Mouse (Mus musculus): ENCODE data around the gene Grik2.
"Not testable (repeated sequence)": the region's sequence is repeated elsewhere in the genome, so short reads cannot be mapped to it uniquely, and the experiment has no call there.

The Grik2 gene

DNA sequence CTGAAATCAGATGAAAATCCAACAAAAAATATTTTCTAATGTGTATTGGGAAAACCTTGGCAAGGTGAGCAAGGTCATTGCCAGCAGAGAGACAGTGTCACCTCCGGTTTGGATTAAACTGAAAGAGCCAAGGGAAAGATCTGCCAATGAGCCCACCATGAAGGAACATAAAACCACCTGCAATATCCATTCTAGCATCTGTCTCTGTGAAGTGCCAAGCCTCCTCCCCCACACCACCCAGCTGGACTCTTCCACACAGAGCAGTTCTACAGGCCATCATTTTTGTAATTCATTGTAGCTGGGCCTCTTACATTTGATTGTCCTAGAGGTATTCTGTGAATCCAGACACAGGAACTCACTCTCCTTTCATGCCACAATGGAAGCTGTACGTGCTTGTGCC is 148.7 kb downstream of the Grik2 start:
- no peak for DNase-seq

DNA sequence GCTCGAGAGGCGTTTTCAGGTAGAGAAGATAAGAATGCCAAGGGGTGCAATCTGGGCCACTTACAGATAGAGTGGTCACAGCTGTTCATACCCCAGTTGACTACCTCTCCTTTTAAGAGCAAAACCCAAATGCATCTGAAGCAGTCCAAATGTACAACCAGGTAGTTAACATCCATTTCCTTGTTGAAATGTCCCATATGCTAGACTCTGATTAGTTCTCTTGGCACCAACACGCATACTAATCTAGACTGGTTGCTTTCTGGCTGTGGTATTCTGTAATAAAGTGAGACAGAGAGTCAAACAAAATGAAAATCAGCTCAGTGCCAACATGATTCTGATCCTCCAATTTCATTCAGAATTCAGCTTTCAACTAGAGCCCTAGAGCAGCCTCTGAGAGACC is 164.6 kb downstream of the Grik2 start:
- no peak for DNase-seq

DNA sequence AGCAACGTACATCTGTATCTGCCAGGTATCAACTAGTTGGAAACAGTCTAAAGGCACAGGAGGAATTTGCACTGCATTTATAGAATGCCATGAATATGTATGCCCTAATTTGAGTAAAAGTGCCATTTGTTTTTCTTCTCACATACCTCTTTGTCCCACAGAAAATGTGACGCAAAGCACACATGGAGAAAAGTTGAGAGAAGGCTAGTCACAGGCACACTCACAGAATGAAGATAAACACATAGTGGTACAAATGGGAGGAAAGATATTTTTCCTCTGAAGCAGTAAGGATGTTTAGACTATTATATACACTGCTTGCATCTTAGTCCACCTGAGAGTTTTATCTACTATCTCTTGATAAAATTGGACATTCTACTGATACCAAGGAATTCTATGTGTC is 190.9 kb downstream of the Grik2 start:
- no peak for DNase-seq

DNA sequence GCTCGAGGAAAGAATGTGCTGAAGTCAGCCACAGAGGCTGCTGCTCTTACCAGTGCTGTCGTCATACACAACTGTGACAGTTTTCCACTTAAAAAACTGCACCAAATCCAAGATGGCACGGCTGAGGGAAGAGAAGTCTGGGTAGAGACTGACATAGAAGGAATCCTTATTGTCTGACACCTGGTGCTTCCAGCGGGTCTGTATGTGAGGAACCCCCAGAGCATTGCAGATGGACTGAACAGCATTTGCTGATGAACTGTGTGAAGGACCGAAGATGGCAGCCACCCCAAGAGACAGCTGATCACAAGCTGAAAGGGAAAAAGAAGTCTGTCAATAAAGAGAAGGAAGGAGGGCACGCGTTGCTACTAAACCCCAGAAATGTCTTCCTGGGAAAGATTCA is 215.1 kb downstream of the Grik2 start:
- DNase-seq = no peak

DNA sequence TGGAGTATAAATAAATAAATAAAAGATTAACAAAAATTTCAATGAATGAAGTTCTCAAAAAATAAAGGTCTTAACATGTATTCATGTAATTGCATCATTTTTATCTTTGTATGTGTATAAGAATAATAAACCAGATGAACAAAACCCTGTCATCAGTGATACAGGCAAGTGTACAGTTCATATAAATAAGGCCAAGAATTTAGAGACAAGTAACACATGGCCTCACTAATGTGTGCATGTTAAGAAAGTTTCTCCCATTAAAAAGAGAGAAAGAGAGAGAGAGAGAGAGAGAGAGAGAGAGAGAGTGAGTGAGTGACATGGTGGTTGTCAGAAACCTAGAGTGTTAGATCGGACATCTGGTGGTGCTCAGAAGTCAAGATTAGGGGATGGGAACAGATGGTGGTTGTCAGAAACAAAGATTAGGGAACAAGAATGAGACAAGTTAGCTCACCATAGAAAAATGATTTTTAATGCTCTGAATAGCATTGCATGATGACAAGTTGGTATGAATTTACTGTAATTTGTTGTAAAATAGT is 228.6 kb downstream of the Grik2 start:
- DNase-seq = no peak

DNA sequence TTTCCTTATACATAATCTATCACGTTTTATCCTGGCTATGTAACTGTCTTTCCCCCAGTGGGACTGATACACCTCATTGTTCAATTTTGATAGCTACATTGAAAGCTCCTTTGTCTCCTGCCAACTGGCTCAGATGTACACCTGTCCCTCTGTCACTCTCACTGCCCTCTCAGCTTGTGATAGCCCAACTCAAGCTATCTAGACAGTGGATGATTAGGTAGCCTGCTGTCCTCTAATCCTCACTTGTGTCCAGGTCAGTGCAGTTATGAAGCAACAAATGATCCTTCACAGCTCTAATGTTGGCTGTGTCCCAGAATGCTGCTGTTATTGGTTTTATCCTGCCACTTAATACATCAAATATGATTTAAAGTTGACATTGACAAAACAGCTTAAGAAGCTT is 246.3 kb downstream of the Grik2 start:
- no peak for DNase-seq

DNA sequence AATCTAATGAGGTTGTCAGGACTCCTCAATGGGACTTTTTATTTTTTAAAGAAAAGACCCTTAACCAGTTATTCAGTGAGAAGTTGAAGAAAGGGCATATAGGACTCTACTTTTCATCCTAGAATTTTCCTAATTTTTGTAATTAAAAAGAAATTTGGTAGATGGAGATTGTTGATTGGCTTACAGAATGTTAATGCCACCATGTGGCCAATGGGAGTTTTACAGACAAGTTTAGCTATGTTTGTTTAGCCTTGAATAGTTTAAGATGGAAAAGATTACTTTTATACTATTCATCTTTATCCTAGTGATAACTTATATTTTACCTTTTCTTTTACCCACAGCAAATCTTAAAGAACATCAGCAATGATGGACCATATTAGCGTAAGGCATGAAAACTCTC is 268.8 kb downstream of the Grik2 start:
- DNase-seq = no peak

DNA sequence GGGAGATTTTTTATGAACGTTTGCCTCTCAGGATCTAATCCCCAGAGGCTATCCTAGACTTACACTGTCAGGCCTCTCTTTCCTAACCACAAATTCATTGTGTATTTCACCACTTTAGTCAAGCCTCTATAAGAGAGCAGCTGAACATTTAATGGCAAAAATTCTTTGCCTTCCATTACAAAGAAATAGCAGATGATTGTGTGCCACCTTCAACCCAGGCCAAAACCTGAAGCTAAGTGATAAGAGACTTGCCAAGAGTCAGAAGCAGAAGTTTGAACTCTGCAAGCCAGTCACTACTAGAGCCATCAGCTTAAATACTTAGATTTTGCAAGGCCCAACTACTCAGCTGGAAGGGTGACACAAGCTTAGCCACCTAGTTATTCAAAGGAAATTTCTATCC is 287.9 kb downstream of the Grik2 start:
- DNase-seq = no peak

DNA sequence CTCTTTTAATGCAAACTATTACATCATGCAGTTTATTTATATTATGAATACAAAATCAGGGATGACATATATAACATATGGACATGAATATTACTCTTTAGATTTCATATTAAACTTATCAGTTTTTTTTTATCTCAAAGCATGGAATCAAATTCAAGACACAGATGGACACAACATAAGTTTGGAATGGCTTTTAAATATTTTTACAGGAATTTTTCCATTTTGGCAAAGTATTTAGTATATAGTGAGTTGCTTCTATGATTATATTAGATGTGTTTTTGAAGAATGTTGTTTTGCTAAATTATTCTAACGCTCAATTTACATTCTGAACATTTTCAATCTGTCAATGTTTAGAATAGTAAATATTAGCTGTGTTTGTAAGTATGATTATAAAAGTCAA is 291.3 kb downstream of the Grik2 start:
- no peak for DNase-seq

DNA sequence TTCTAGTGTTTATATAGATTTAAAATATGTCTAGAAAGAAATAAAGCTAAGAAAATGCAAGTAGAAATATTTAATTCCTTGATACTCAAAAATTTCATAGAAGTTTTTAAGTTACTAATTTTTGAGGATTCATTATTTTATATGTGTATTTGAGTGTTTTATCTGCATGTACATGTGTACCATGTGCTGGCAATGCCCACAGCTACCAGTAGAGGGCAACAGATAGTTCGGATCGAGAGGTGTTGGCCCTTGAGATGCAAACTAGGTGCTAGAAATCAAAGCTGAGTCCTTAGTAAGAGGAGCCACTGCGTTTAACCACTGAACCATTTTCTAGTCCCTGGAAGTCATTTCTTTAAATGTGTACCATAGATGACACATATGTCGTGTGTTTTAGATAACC is 307.1 kb downstream of the Grik2 start:
- DNase-seq = no peak

DNA sequence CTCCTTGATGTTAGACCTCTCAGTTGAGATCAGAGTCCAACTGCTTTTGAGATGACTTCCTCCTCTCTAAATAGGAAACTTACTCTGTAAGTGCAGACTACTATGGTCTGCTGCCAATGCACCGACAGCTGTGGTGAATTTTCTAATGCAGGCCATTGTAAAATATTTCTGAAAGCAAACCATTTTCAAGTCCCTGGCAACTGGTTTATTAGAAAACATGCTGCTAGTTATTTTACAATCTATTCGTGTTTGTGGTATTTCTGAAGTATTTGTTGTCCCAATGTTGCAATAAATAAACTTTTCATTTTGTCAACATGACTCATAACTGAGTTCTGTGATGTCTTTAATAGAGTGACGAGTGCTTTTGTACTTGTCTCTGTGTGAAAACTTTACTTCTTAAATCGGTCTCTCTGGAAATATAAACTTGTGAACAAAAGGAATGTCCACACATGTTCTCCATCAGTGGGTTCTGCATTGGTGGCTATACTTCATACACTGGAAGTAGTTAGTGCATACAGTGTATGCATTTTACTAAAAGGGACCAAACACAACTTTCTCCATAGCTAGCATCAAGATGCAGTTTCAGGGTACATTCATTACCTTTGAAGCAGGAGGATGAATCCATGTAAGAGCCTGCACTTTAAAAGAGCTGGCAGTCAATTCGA is 308.3 kb downstream of the Grik2 start:
- no peak for DNase-seq

DNA sequence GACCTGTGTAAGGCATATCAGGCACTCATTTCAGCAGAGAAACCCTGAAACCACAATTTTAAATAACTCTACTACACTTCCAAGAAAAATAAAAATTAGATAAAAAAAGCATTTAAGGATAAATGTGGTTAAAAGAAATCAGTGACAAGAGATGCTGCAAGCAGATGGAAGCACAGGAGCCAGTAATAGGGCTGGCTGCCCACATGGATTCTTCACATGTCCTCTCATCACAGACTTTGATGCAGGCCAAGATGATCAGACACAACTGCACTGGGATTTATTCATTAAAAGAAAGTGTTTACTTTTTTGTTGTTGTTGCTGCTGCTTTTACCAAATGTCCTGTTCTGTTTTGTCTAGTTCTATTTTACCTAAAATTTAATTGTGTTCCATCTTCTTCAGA is 315.0 kb downstream of the Grik2 start:
- DNase-seq = no peak

DNA sequence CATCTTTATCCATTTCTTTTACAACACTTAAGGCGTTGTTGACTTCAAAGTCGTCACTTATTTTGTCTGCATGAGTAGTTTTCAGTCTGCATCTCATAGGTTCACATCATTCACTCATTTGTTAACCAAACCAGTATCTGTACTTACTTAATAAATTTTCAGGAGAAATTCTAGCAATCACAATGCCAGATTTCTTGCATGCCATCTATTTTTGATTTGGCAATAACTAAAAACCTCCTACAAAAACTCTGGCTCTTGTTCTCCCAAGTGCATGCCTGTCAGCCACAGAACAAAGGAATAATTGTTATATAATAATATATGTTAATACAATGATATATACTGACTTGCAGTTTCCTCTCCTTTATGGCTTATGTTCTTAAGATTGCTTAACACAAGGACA is 331.8 kb downstream of the Grik2 start:
- DNase-seq = no peak

DNA sequence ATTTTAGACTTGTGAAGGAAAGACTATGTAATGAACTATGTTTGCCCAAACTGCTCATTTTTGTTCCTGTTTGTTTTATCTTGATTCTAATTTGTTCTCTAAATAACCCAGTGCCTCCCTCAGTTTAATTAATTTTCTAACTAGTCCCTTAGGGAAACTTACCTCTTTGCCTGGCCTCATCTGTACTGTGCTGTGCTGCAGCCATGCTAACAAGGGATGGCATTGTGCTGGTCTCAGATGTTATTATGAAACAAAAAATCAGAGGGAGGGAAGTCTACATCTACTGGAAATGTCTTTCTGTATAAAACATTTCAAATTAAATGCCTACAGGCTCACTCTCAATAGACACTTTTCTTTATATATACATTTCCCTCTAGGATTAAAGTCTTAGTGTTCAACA is 335.0 kb downstream of the Grik2 start:
- DNase-seq = no peak

DNA sequence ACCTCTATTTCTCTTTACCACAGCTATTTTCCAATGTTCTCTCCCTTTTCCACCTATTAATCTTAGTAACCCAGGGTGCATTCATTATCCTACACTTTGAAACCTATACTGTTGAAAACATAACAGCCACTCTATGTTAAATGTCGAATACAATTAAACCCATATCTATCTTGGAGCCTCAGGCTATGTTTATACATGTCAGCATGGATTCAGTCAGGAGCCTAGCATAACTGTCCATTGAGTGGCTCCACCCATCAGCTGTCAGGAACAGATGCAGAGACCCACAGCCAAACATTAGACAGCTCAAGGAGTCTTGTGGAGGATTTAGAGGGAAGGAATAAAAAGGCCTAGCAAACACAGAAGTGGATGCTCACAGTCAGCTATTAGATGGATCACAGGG is 347.2 kb downstream of the Grik2 start:
- no peak for DNase-seq

DNA sequence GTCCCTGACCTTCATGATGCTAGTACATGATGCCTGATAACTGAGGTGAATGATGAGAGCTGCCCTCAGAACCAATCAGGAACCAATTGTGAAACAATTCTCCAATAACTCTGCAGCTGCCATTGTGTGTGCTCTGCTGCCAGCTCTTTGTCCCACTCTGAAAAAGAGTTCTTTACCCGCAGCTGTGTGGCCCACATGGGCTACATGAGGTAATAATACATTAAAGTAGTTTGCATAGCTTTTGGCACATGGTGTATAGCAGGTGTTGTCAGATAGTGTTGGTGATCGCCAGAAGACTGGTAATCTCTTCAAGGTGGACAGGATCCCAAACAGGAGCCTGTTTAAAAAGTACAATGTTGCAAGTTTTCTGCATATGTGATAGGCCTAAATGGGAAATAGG is 351.5 kb downstream of the Grik2 start:
- DNase-seq = no peak

DNA sequence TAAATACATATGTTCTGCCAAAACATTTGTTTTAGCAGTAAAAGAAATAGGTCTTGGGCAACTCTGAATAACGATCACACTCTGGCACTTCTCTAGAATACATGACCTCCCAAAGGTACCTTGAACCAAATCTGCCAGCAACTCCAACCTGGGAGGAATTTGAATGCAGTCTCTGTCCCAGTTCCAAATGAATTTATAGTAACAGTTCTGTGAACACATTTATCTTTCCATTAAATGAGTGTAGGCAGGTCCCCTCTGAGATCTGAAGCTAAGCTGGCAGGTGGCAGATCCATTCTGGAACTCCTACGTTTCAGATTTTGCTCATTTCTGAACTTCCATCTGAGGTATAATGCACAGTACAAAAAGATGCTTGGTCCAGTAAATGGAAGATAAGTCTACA is 352.3 kb downstream of the Grik2 start:
- DNase-seq = no peak

DNA sequence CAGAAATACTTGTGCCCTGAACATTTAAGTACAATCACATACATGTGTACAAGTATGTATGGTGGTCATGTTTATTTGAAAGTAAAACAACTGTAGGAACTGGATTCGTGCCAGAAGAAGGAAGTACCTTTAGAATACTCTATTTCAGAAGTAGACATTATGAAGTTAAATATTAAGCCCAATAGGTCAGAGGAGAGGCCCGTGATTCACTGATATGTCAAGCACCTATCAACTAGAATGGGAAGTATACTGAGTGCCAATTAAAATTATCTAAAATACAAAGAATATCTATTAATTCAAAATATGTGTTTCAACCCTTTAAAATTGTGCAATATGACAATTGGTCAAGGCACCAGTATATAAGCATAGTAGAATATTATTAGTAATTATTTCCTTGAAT is 355.7 kb downstream of the Grik2 start:
- no peak for DNase-seq

DNA sequence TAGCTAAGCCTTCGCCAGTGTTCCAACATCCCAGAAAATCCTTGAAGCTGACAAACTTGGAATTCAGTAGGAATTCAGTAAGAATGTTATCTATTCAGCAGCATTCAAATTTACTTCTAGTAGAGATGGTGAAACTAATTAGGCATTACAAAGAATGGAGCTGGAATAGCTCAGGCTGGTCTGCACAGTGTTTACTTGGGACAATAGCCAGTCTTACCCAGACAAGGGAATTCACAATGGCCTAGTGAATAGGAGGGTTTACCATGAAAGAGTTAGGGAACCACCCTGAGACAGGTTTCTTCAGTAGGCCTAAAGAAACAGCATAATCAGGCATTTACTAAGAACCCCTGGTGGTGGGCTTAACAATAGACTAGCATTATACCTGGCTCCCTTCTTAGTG is 371.4 kb downstream of the Grik2 start:
- DNase-seq = not testable (repeated sequence)

DNA sequence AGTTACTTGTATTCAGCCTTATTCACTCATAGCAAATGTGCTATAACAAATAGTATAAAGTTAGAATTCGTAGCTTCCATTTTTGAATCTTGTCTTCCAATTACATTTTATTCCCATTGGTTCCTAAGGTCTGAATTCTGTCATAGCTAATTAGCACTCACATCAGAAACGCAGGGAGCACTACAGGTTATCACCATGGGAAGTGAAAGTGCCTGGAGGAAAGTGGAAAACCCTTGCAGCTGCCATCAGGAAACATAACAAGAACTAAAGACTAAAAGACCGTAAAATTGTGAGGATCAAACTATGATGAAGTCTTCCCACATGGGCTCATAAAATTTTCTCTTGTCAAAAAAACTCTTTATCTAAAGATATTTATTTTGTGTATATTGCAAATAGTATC is 405.6 kb downstream of the Grik2 start:
- no peak for DNase-seq

DNA sequence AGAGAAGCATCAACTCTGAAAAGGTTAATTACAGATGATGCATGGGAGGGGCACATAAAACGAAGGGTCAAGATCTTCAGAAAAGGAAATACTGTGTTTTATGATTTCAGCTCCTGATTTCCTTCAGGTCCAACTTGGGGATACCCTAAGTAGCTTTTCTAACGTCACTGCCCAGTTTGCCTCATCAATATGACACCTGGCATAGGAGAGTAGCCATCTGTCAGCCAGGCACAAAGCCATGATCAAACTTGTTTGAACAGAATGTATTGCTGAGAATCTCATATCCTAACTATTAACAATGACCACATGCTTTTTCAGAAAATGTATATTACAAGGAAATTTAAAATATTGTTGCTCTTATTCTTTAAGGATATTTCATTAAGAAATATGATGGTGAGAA is 406.7 kb downstream of the Grik2 start:
- no peak for DNase-seq

DNA sequence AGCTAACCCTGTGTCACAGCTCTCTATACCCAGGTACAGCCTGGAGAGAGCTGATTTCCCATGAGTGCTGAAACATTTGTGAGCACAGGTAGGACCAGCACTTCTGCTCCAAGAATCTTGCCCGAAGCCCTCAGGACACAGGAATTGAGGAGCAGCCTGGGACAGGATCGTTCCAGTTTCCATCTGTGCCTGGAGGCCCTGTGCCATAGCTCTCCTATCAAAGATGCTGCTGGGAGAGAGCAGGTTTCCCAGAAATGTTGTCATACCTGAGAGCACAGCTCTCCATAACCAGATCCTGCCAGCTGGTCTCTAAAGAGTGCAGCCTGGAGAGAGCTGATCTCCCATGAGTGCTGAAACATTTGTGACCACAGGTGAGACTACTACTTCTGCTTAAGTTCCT is 420.0 kb downstream of the Grik2 start:
- DNase-seq = no peak

DNA sequence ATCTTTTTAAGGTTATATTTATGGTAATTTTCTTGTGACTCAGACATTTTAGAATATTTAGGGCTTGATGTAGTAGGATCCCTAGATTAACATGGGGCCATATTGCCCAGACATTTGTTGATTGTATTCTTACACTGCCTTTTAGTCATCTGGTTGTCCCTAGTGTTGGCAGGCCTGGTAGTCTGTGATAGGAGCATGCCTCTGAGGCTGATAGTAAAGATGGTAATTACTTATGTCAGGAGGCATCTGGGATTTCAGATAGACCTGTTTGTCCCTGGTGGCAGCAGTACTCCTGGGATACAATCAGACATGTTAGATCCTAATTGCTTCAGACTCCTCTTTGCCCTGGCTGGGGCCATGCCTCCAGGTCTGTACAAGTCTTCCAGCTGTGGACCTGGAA is 423.3 kb downstream of the Grik2 start:
- DNase-seq = no peak

DNA sequence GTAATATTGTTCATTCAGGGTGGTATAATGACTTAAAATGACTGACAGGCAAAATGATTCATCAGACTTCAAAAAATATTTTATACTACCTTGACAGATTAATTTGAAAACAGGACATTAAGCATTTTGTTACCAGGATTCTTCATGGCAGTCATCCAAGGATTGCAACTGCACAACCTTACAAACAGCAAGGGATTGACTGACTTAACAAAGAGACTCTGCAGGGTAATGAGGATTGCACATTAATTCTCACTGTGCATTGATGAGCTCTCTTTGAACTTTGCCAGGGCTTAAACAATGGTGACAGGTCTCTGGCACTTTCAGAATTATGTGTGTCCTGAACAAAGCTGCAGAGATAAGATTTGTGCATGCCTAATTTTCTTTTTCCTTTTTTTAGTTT is 466.2 kb downstream of the Grik2 start:
- no peak for DNase-seq

DNA sequence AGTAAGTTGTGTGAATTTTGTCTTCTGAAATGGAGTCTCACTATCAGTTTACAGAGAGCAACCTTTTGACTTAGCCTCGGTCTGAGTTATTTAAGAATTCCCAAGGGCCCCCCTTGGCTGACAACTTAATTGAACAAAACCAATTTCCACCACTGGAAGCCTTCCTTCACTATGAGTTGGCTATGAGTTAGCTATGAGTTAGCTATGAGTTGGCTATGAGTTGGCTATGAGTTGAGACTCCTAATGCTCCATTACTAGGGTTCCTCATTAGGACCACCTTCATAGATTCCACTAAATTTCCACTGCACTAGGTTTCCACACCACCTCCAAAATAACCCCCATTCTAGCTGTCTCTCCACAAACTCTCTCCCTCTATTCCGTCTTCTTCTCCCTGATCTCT is 468.7 kb downstream of the Grik2 start:
- no peak for DNase-seq

Data from thymus, postnatal 25 days (tissue).